Mouse (Mus musculus): ENCODE results near the gene Dner.

The Dner gene

GRCm38 (mm10) chr1:84525514-84525913, 170.5 kb downstream of the Dner start:
- no peak for DNase-seq (ENCODE audit: low spot score in 2 of 2)

GRCm38 (mm10) chr1:84524413-84524812, 171.6 kb downstream of the Dner start:
- DNase-seq (ENCODE audit: low spot score in 2 of 2) = no peak

- no peak for DNase-seq (ENCODE audit: low spot score in 2 of 2)
These were observed 173.1 kb downstream of the Dner start for GRCm38 (mm10) chr1:84522963-84523280.

GRCm38 (mm10) chr1:84522256-84522962, 173.6 kb downstream of the Dner start:
- DNase-seq (ENCODE audit: low spot score in 2 of 2) = no peak

GRCm38 (mm10) chr1:84518347-84518746, 177.7 kb downstream of the Dner start:
- DNase-seq (ENCODE audit: low spot score in 2 of 2) = no peak

- DNase-seq (ENCODE audit: low spot score in 2 of 2) = no peak
These were observed 182.8 kb downstream of the Dner start for GRCm38 (mm10) chr1:84513201-84513600.

GRCm38 (mm10) chr1:84508510-84508909, 187.5 kb downstream of the Dner start:
- DNase-seq (ENCODE audit: low spot score in 2 of 2) = no peak

- DNase-seq (ENCODE audit: low spot score in 2 of 2) = no peak
These were observed 188.5 kb downstream of the Dner start for GRCm38 (mm10) chr1:84507568-84507967.

- DNase-seq (ENCODE audit: low spot score in 2 of 2) = no peak
These were observed 189.0 kb downstream of the Dner start for GRCm38 (mm10) chr1:84506984-84507546.

GRCm38 (mm10) chr1:84500673-84501072, 195.3 kb downstream of the Dner start:
- DNase-seq (ENCODE audit: low spot score in 2 of 2) = no peak

GRCm38 (mm10) chr1:84491732-84492131, 204.3 kb downstream of the Dner start:
- no peak for DNase-seq (ENCODE audit: low spot score in 2 of 2)

GRCm38 (mm10) chr1:84488546-84488945, 207.5 kb downstream of the Dner start:
- DNase-seq (ENCODE audit: low spot score in 2 of 2) = no peak

- no peak for DNase-seq (ENCODE audit: low spot score in 2 of 2)
These were observed 211.0 kb downstream of the Dner start for GRCm38 (mm10) chr1:84485066-84485465.

- no peak for DNase-seq (ENCODE audit: low spot score in 2 of 2)
These were observed 211.4 kb downstream of the Dner start for GRCm38 (mm10) chr1:84484577-84484976.

GRCm38 (mm10) chr1:84479976-84480375, 216.0 kb downstream of the Dner start:
- DNase-seq (ENCODE audit: low spot score in 2 of 2) = no peak

- DNase-seq (ENCODE audit: low spot score in 2 of 2) = no peak
These were observed 221.7 kb downstream of the Dner start for GRCm38 (mm10) chr1:84474274-84474673.

- DNase-seq (ENCODE audit: low spot score in 2 of 2) = no peak
These were observed 223.8 kb downstream of the Dner start for GRCm38 (mm10) chr1:84472260-84472659.

GRCm38 (mm10) chr1:84470342-84470741, 225.7 kb downstream of the Dner start:
- DNase-seq (ENCODE audit: low spot score in 2 of 2) = no peak

- no peak for DNase-seq (ENCODE audit: low spot score in 2 of 2)
These were observed 228.4 kb downstream of the Dner start for GRCm38 (mm10) chr1:84467664-84468063.

GRCm38 (mm10) chr1:84464761-84465160, 231.3 kb downstream of the Dner start:
- DNase-seq (ENCODE audit: low spot score in 2 of 2) = no peak

- no peak for DNase-seq (ENCODE audit: low spot score in 2 of 2)
These were observed 231.9 kb downstream of the Dner start for GRCm38 (mm10) chr1:84463976-84464662.

GRCm38 (mm10) chr1:84449566-84450278, 246.3 kb downstream of the Dner start:
- no peak for DNase-seq (ENCODE audit: low spot score in 2 of 2)

- DNase-seq (ENCODE audit: low spot score in 2 of 2) = no peak
These were observed 252.4 kb downstream of the Dner start for GRCm38 (mm10) chr1:84443640-84444039.
